17 mouse cellular contexts compared by ENCODE assay signal in the genomic region with DNA sequence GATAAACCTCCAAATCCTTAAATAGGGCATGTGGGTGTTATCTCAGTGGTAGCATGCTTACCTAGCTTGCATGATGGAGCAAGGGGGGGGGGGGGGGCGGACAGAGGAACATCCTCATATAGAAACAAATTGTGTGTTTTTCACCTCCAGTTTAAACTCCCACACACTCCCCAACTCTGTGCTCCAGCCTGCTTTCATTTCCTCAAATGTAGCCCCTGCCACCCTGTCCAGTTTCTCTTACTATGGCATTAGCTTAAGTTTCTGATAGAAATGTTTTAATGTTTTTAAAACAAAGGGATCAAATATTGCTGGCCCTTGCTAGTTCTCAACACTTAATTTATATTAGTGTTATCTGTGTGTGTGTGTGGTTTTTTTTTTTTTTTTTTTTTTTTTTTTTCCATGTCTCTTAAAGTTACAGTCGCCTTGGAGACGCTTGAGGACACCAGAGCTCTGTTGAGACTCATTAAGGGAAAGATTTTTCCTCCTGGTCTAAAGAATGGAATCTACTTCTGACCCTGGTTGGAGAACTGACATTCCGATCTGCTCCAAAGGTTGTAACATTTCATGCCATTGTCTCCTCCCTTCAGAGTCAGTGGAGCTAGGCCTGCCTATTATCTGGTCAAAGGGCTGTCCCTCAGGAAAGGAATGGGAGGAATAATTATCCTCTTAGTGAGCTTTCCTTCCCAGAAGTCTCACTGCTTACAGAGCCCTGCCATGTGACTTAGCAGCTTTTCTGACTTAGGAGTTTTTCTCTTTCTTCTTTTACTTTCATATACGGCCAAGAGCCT. TPM values are rescaled to one million over a fixed set of nuclear protein-coding genes. Genes with fewer than 3 reads are reported as not detected.
A peak's percentile ranks its signal among the peaks of the same experiment; 100 is the strongest.
DNase-seq lines count a peak whose midpoint lies in the region; ATAC-seq and TF ChIP-seq lines count a peak whose summit lies in the region.
"Had no signal": no experiment of that assay in that cellular context is flagged by ENCODE, and none has a peak within 500 bp of the region (broad histone marks: within the 10 kb centered on the region; RNA-seq: fewer than 3 reads in every experiment).

No protein-coding gene starts in this region.

- peaks cover 7% of the 10 kb centered on the region; the same call in 1 of the 2 replicates for H3K79me2 ChIP-seq in MEL (ENCODE audit: control insufficient read depth, insufficient read depth, low read length, poor library complexity)

- ATAC-seq in kidney, postnatal 0 days (replicated peaks; ENCODE audit: low FRiP score, low read depth), result no peak
- ATAC-seq in kidney, embryonic 14.5 days (ENCODE audit: low FRiP score, low TSS enrichment), result no peak
- ATAC-seq in granulocyte monocyte progenitor cell, adult 5-6 weeks (replicated peaks; ENCODE audit: poor library complexity, severe bottlenecking), result peak; percentile 45
- ATAC-seq: forebrain, embryonic 13.5 days; midbrain, embryonic 13.5 days had no signal

- peak in 1 of 2 experiments; percentile 16; a peak in 2 of 4 replicates for TF ChIP-seq EP300 in MEL (IDR thresholded peaks at IDR 0.05; ENCODE audit: low read depth in 1 of 2, low read length in 2 of 2)

- 0 out of 2 replicates have a peak, but pooled peaks cover 9% of the 10 kb centered on the region for H3K4me1 ChIP-seq in kidney, postnatal 0 days (replicated peaks; ENCODE audit: insufficient read depth, low read length)
- H3K4me1 ChIP-seq in kidney, embryonic 14.5 days (ENCODE audit: control insufficient read depth, insufficient read depth, low read length), result peaks cover 6% of the 10 kb centered on the region; the same call in 1 of the 2 replicates
- peaks cover 19 to 25% of the 10 kb centered on the region in 2 experiments for H3K4me1 ChIP-seq in MEL (ENCODE audit: control insufficient read depth in 1 of 2, insufficient read depth in 2 of 2, low read length in 2 of 2)
- no peaks in the 10 kb centered on the region; the same call in 1 of the 2 replicates for H3K4me1 ChIP-seq in thymus, adult 2 months (replicated peaks; ENCODE audit: control insufficient read depth, insufficient read depth, low read length)

- no peaks in the 10 kb centered on the region for H3K27me3 ChIP-seq in kidney, postnatal 0 days (ENCODE audit: insufficient read depth, low read length)
- H3K27me3 ChIP-seq in kidney, embryonic 14.5 days (ENCODE audit: control insufficient read depth, insufficient read depth, low read length), result no peaks in the 10 kb centered on the region
- H3K27me3 ChIP-seq in MEL (ENCODE audit: control insufficient read depth in 1 of 2, insufficient read depth in 2 of 2, low read length in 2 of 2), result no peaks in the 10 kb centered on the region
- H3K27me3 ChIP-seq in thymus, adult 2 months (ENCODE audit: control insufficient read depth, insufficient read depth, low read length), result no peaks in the 10 kb centered on the region
- H3K27me3 ChIP-seq: forebrain, embryonic 13.5 days; heart, embryonic 13.5 days; liver, embryonic 15.5 days; midbrain, embryonic 13.5 days had no signal

- no peaks in the 10 kb centered on the region for H3K9me3 ChIP-seq in kidney, postnatal 0 days (replicated peaks; ENCODE audit: low read length)
- H3K9me3 ChIP-seq in kidney, embryonic 14.5 days (ENCODE audit: control insufficient read depth, low read length), result no peaks in the 10 kb centered on the region
- no peaks in the 10 kb centered on the region for H3K9me3 ChIP-seq in MEL (replicated peaks; ENCODE audit: insufficient read depth, low read length)
- H3K9me3 ChIP-seq: forebrain, embryonic 13.5 days; heart, embryonic 13.5 days; liver, embryonic 15.5 days; midbrain, embryonic 13.5 days had no signal

- TF ChIP-seq CTCF in kidney, postnatal 0 days (IDR thresholded peaks at IDR 0.05; ENCODE audit: low read depth), result no peak
- no peak for TF ChIP-seq CTCF in MEL (IDR thresholded peaks at IDR 0.05 in 2 of 3, conservative IDR thresholded peaks at IDR 0.05 in 1 of 3; ENCODE audit: control insufficient read depth in 1 of 3, insufficient read depth in 1 of 3, low read depth in 2 of 3, low read length in 3 of 3, poor library complexity in 1 of 3, severe bottlenecking in 1 of 3)
- no peak for TF ChIP-seq CTCF in thymus, adult 2 months (IDR thresholded peaks at IDR 0.05; ENCODE audit: borderline replicate concordance, control insufficient read depth, extremely low read depth, insufficient read depth, low read length, poor library complexity)

- H3K4me3 ChIP-seq in kidney, postnatal 0 days (replicated peaks; ENCODE audit: low read depth, low read length), result no peak overlapping the region
- no peak overlapping the region for H3K4me3 ChIP-seq in kidney, embryonic 14.5 days (ENCODE audit: low read length)
- peak overlapping the region; percentile 72 to 94 for H3K4me3 ChIP-seq in MEL (ENCODE audit: control insufficient read depth in 1 of 2, insufficient read depth in 1 of 2, low read depth in 2 of 2, low read length in 2 of 2)
- H3K4me3 ChIP-seq in thymus, adult 2 months (ENCODE audit: control insufficient read depth, insufficient read depth, low read length), result no peak overlapping the region
- H3K4me3 ChIP-seq: forebrain, embryonic 13.5 days; heart, embryonic 13.5 days; liver, embryonic 15.5 days; midbrain, embryonic 13.5 days had no signal

- no peak overlapping the region for H3K9ac ChIP-seq in kidney, postnatal 0 days (ENCODE audit: low read depth, low read length)
- no peak overlapping the region for H3K9ac ChIP-seq in kidney, embryonic 14.5 days (ENCODE audit: low read depth, low read length)
- peak overlapping the region; percentile 92 for H3K9ac ChIP-seq in MEL (ENCODE audit: control insufficient read depth, low read depth, low read length, poor library complexity, severe bottlenecking)
- H3K9ac ChIP-seq: forebrain, embryonic 13.5 days; heart, embryonic 13.5 days; liver, embryonic 15.5 days; midbrain, embryonic 13.5 days had no signal

- 77% methylated on average over 5 of the region's 5 CpGs for WGBS in kidney, postnatal 0 days
- 82% methylated on average over 5 of the region's 5 CpGs for WGBS in kidney, embryonic 14.5 days
- 90% methylated on average over 5 of the region's 5 CpGs for WGBS in thymus, adult 2 months

- no peak for TF ChIP-seq POLR2A in MEL (IDR thresholded peaks at IDR 0.05; ENCODE audit: control insufficient read depth in 1 of 2, insufficient read depth in 1 of 2, low read depth in 1 of 2, low read length in 2 of 2, poor library complexity in 1 of 2)
- no peak for TF ChIP-seq POLR2A in thymus, adult 2 months (IDR thresholded peaks at IDR 0.05; ENCODE audit: control insufficient read depth, extremely low read depth, insufficient read depth, low read length, poor library complexity)

- no peak overlapping the region for H3K27ac ChIP-seq in kidney, postnatal 0 days
- H3K27ac ChIP-seq in kidney, embryonic 14.5 days (ENCODE audit: low read depth, low read length), result no peak overlapping the region
- peak overlapping the region; percentile 80 for H3K27ac ChIP-seq in MEL (ENCODE audit: control insufficient read depth, low read depth, low read length)
- no peak overlapping the region for H3K27ac ChIP-seq in thymus, adult 2 months (ENCODE audit: control insufficient read depth, insufficient read depth, low read length)
- H3K27ac ChIP-seq: forebrain, embryonic 13.5 days; heart, embryonic 13.5 days; liver, embryonic 15.5 days; midbrain, embryonic 13.5 days had no signal

- H3K4me2 ChIP-seq in kidney, postnatal 0 days (ENCODE audit: low read length), result no peak overlapping the region
- no peak overlapping the region for H3K4me2 ChIP-seq in kidney, embryonic 14.5 days (replicated peaks; ENCODE audit: low read depth, low read length)
- H3K4me2 ChIP-seq: heart, embryonic 13.5 days; liver, embryonic 15.5 days had no signal

- DNase-seq in kidney, postnatal 0 days (ENCODE audit: low spot score), result peak; percentile 32
- DNase-seq in B cell, adult 2 months, result peak; percentile 62 to 67
- DNase-seq in MEL (ENCODE audit: low read depth, low spot score), result peak; percentile 62
- DNase-seq in thymus, adult 2 months, result no peak
- DNase-seq in urinary bladder, postnatal 14 days (ENCODE audit: low spot score), result no peak
- DNase-seq: cerebellum, adult 8-10 months; gastrocnemius, postnatal 36 days; heart, postnatal 36 days; kidney, postnatal 10 days; lung, postnatal 14 days; thymus, postnatal 25 days had no signal

- H3K36me3 ChIP-seq in kidney, postnatal 0 days (ENCODE audit: insufficient read depth, low read length), result no peaks in the 10 kb centered on the region
- H3K36me3 ChIP-seq in kidney, embryonic 14.5 days (ENCODE audit: control insufficient read depth, insufficient read depth, low read length), result no peaks in the 10 kb centered on the region
- H3K36me3 ChIP-seq in MEL (ENCODE audit: control insufficient read depth in 1 of 2, insufficient read depth in 2 of 2, low read length in 2 of 2), result peaks cover 0 to 37% of the 10 kb centered on the region in 2 experiments; a peak in 2 of 4 replicates
- no peaks in the 10 kb centered on the region for H3K36me3 ChIP-seq in thymus, adult 2 months (ENCODE audit: control insufficient read depth, insufficient read depth, low read length)
- H3K36me3 ChIP-seq: liver, embryonic 15.5 days; midbrain, embryonic 13.5 days had no signal

- no peak for TF ChIP-seq RAD21 in MEL (IDR thresholded peaks at IDR 0.05; ENCODE audit: low read depth, low read length)

TF ChIP-seq in MEL, 35 proteins besides CTCF, POLR2A, EP300 and RAD21 (continues in another document):
- TF ChIP-seq USF1 (IDR thresholded peaks at IDR 0.05; ENCODE audit: low read depth, low read length), result peak; percentile 22; the same call in 1 of the 2 replicates
- TF ChIP-seq MAZ (IDR thresholded peaks at IDR 0.05; ENCODE audit: low read depth, low read length), result no peak
- TF ChIP-seq ZMIZ1 (IDR thresholded peaks at IDR 0.05; ENCODE audit: low read depth, low read length), result no peak
- TF ChIP-seq MAFK (IDR thresholded peaks at IDR 0.05; ENCODE audit: borderline replicate concordance, low read depth, low read length), result peak; percentile 35; the same call in 1 of the 2 replicates
- no peak for TF ChIP-seq ZC3H11A (IDR thresholded peaks at IDR 0.05; ENCODE audit: low read depth, low read length)
- peak; percentile 25; the same call in 1 of the 2 replicates for TF ChIP-seq MXI1 (IDR thresholded peaks at IDR 0.05; ENCODE audit: low read depth, low read length)
- peak; percentile 9; the same call in 1 of the 2 replicates for TF ChIP-seq ETS1 (IDR thresholded peaks at IDR 0.05; ENCODE audit: low read depth, low read length)
- peak; percentile 77 for TF ChIP-seq GATA1 (IDR thresholded peaks at IDR 0.05; ENCODE audit: low read depth, low read length)
- peak; percentile 99 for TF ChIP-seq ZNF384 (IDR thresholded peaks at IDR 0.05; ENCODE audit: low read depth, low read length)

RNA-seq across cellular contexts. Expression of a gene that starts 1.6 kb away (rescaled TPM):
- polyA plus RNA-seq in kidney, postnatal 0 days (2015; fragmentation: Nextera tagmentation; extraction: Ambion mirVana), result 33.1 and 36.5 TPM in 2 replicates
- polyA plus RNA-seq in kidney, embryonic 14.5 days (2014; fragmentation: Nextera tagmentation; extraction: Ambion mirVana), result 25.2 and 43.3 TPM in 2 replicates
- total RNA-seq in MEL (2012; rRNA removed), result 20.5 and 23.0 TPM in 2 replicates
- 10 to 100 TPM in 1 of 2 experiments, not detected in 1; 12.0 TPM for polyA plus RNA-seq in MEL (2012; ENCODE audit: insufficient read depth in 1 of 2, insufficient read length in 2 of 2, low read depth in 1 of 2, low replicate concordance in 2 of 2, missing spikeins in 1 of 2)
- total RNA-seq in granulocyte monocyte progenitor cell, adult 5-6 weeks (2014; fragmentation: Nextera tagmentation), result 14.9 and 16.1 TPM in 2 replicates
- 32.0 and 33.4 TPM in 2 replicates for total RNA-seq in granulocyte monocyte progenitor cell, adult 5-6 weeks (2017)
- 11.3 and 12.4 TPM in 2 replicates for polyA plus RNA-seq in thymus, adult 2 months (2012; rRNA removed)

Comparison
In these comparisons a context has a peak if more than half of its experiments do, and no peak if none do; other contexts are left out.
1. DNase-seq: peak in kidney, postnatal 0 days (single experiment), B cell, adult 2 months (2 of 2) and MEL (single experiment); none in thymus, adult 2 months (single experiment) and urinary bladder, postnatal 14 days (single experiment).
2. H3K4me3 ChIP-seq: peak in MEL (2 of 2); none in kidney, postnatal 0 days (single experiment), kidney, embryonic 14.5 days (single experiment) and thymus, adult 2 months (single experiment).